ENCODE assay signal across 11 mouse cellular contexts in genomic region chr5:43081561-43082534, GRCm38 (mm10).
DNase-seq lines count a peak whose midpoint lies in the region; ATAC-seq and TF ChIP-seq lines count a peak whose summit lies in the region.
"Had no signal": no experiment of that assay in that cellular context is flagged by ENCODE, and none has a peak within 500 bp of the region (broad histone marks: within the 10 kb centered on the region; RNA-seq: fewer than 3 reads in every experiment).

No protein-coding gene starts in this region.

- WGBS in midbrain, embryonic 13.5 days = 73% methylated on average over 11 of the region's 11 CpGs
- 84% methylated on average over 11 of the region's 11 CpGs for WGBS in midbrain, embryonic 10.5 days
- WGBS in thymus, adult 2 months = 4% methylated on average over 11 of the region's 11 CpGs

- H3K4me3 ChIP-seq in midbrain, embryonic 13.5 days (replicated peaks) = no peak overlapping the region
- no peak overlapping the region for H3K4me3 ChIP-seq in midbrain, embryonic 10.5 days
- no peak overlapping the region for H3K4me3 ChIP-seq in thymus, adult 2 months (ENCODE audit: control insufficient read depth, insufficient read depth, low read length)
- H3K4me3 ChIP-seq: hindbrain, embryonic 15.5 days; neural tube, embryonic 12.5 days had no signal

- H3K9me3 ChIP-seq in midbrain, embryonic 13.5 days = no peaks in the 10 kb centered on the region
- H3K9me3 ChIP-seq in midbrain, embryonic 10.5 days (replicated peaks) = no peaks in the 10 kb centered on the region
- H3K9me3 ChIP-seq: hindbrain, embryonic 15.5 days; neural tube, embryonic 12.5 days had no signal

- no peaks in the 10 kb centered on the region for H3K36me3 ChIP-seq in midbrain, embryonic 13.5 days
- H3K36me3 ChIP-seq in midbrain, embryonic 10.5 days = no peaks in the 10 kb centered on the region
- no peaks in the 10 kb centered on the region for H3K36me3 ChIP-seq in thymus, adult 2 months (ENCODE audit: control insufficient read depth, insufficient read depth, low read length)
- H3K36me3 ChIP-seq: hindbrain, embryonic 15.5 days; neural tube, embryonic 12.5 days had no signal

- H3K4me2 ChIP-seq in midbrain, embryonic 13.5 days (replicated peaks) = no peak overlapping the region
- H3K4me2 ChIP-seq: hindbrain, embryonic 15.5 days; neural tube, embryonic 12.5 days had no signal

- H3K9ac ChIP-seq in midbrain, embryonic 13.5 days (replicated peaks) = no peak overlapping the region
- H3K9ac ChIP-seq: hindbrain, embryonic 15.5 days; neural tube, embryonic 12.5 days had no signal

- TF ChIP-seq CTCF in thymus, adult 2 months (IDR thresholded peaks at IDR 0.05; ENCODE audit: borderline replicate concordance, control insufficient read depth, extremely low read depth, insufficient read depth, low read length, poor library complexity) = no peak

- peaks cover 6% of the 10 kb centered on the region; the same call in 1 of the 2 replicates for H3K27me3 ChIP-seq in midbrain, embryonic 13.5 days
- H3K27me3 ChIP-seq in midbrain, embryonic 10.5 days (ENCODE audit: low read depth, poor library complexity, severe bottlenecking) = peaks cover 19% of the 10 kb centered on the region
- no peaks in the 10 kb centered on the region for H3K27me3 ChIP-seq in thymus, adult 2 months (ENCODE audit: control insufficient read depth, insufficient read depth, low read length)
- H3K27me3 ChIP-seq: hindbrain, embryonic 15.5 days; neural tube, embryonic 12.5 days had no signal

- no peak for TF ChIP-seq POLR2A in thymus, adult 2 months (IDR thresholded peaks at IDR 0.05; ENCODE audit: control insufficient read depth, extremely low read depth, insufficient read depth, low read length, poor library complexity)

- intact Hi-C loops in gastrocnemius, postnatal 14 days (cut with DNase I; ENCODE audit: low total_unique reads) = no loop called here
- intact Hi-C loops in gastrocnemius, postnatal 36 days (cut with DNase I) = no loop called here

- peak; percentile 60 for ATAC-seq in midbrain, embryonic 13.5 days
- peak; percentile 53; the same call in 1 of the 2 replicates for ATAC-seq in neutrophil, adult 5-6 weeks (ENCODE audit: extremely low read depth, insufficient number of reproducible peaks, low FRiP score, poor library complexity, severe bottlenecking)

- peak; percentile 7 for DNase-seq in gastrocnemius, postnatal 14 days
- no peak for DNase-seq in gastrocnemius, postnatal 36 days
- no peak for DNase-seq in midbrain, embryonic 10.5 days (ENCODE audit: low spot score)
- peak; percentile 20 for DNase-seq in heart, postnatal 4 days
- DNase-seq in cerebellum, adult 11 months = no peak
- DNase-seq in thymus, adult 2 months = no peak
- DNase-seq: layer of hippocampus, postnatal 36 days had no signal

- H3K27ac ChIP-seq in midbrain, embryonic 13.5 days = no peak overlapping the region
- H3K27ac ChIP-seq in midbrain, embryonic 10.5 days (replicated peaks) = no peak overlapping the region
- no peak overlapping the region for H3K27ac ChIP-seq in thymus, adult 2 months (ENCODE audit: control insufficient read depth, insufficient read depth, low read length)
- H3K27ac ChIP-seq: hindbrain, embryonic 15.5 days; neural tube, embryonic 12.5 days had no signal

- no peaks in the 10 kb centered on the region for H3K4me1 ChIP-seq in midbrain, embryonic 13.5 days (replicated peaks)
- H3K4me1 ChIP-seq in midbrain, embryonic 10.5 days = no peaks in the 10 kb centered on the region
- H3K4me1 ChIP-seq in thymus, adult 2 months (replicated peaks; ENCODE audit: control insufficient read depth, insufficient read depth, low read length) = 0 out of 2 replicates have a peak, but pooled peaks cover 5% of the 10 kb centered on the region
- H3K4me1 ChIP-seq: hindbrain, embryonic 15.5 days; neural tube, embryonic 12.5 days had no signal

Comparison
In these comparisons a context has a peak if more than half of its experiments do, and no peak if none do; other contexts are left out.
1. DNase-seq: peak in gastrocnemius, postnatal 14 days (single experiment) and heart, postnatal 4 days (single experiment); none in gastrocnemius, postnatal 36 days (0 of 2), midbrain, embryonic 10.5 days (single experiment), cerebellum, adult 11 months (single experiment) and thymus, adult 2 months (single experiment).